Mouse (Mus musculus): Measurements from ENCODE around the gene Ryr1. TPM values are rescaled to one million over a fixed set of nuclear protein-coding genes. Genes with fewer than 3 reads are reported as not detected.
"Not testable (repeated sequence)": the region's sequence is repeated elsewhere in the genome, so short reads cannot be mapped to it uniquely, and the experiment has no call there.

The Ryr1 gene
- polyA plus RNA-seq, 3 experiments from 2014 or later: 0.05 to 0.16 TPM; not detected in 1

DNA sequence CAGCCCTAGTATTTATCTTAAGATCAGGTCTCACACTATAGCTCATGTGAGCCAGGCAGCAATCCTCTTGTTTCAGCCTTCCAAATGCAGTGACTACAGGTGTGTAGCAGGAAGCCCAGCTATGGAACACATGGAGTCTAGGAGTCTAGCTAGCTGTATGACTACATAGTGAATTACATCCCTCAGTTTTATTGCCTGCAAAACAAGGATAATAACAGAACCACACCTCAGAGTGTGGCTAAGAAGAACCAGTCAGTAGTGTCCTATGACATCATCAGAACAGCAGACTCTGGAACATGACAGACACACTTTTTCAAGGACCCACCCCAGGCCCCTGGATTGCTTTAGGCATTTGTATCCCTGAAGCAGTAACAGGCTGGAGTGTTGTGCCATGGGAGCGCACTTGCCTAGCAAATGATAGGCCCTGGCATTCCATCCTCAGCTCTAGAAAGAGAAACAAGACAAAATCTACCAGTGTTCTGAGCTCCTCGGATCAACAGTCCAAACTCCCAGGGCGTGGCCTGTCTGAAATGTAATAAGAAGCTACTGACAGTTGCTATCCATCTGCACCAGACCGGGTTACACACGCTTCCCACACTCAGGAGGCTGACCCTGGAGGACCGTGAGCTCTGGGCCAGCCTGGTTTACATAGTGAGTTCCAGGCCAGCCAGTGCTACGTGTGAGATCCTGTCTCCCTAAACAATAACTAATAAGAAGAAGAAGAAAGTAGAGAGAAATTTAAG is 21.8 kb upstream of the Ryr1 start:
- no peak for ATAC-seq

DNA sequence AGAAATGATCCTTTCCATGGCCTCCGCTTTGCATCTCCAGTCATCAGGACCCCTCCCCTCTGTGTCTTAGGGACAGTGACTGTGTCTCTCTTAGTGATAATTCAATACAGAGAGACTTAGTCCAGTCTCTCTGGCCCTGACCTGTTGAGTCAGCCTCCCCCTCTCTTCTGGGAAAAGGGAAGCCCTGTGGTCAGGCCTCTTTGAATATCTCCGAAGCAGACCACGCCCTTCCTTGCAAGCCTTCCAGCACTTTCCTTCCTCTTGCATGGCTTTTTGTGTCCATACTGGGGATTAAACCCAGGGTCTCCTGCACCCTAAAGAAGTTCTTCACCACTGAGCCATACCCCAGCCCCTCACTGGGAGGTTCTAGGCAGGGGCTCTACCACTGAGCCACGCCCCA is 19.0 kb upstream of the Ryr1 start:
- ATAC-seq: no peak

- peak; percentile 92 for ATAC-seq
Observed at GRCm38 (mm10) chr7:29141416-29141815, 16.4 kb upstream of the Ryr1 start.

- ATAC-seq: not testable (repeated sequence)
Observed at GRCm38 (mm10) chr7:29139237-29139636, 14.3 kb upstream of the Ryr1 start.

- ATAC-seq: no peak
Observed at GRCm38 (mm10) chr7:29137429-29137828, 12.4 kb upstream of the Ryr1 start.

DNA sequence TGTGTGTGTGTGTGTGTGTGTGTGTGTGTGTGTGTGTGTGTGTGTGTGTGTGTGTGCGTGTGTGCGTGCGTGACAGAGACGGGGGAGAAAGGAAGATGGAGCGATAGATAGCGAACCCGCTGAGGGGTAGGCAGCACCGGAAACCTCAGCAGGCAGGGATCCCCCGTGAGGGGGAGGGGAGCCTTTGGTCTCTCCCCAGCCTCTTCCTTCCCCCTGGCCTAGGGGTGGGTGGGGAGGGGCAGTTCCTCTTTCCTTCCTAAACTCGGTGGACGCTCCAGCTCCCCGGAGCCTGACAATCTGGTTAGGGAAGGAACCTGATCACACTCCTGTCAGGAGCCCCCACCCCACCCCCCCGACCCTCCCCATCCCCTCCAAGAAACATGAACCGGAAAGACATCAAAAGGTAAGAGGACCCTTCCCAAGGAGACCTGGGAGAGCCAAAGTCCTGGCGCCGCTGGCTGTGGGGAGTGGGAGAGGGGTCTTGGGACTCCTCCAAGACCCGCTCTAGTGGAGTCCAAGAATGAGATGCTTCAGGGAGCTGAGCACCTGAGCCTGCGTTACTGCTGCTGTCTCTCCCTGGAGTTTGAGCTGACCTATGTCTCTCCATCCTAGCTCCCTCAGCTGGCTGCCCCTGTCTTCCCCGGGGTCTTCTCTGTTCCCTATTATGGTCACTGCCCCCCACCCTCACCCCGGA is 9.9 kb upstream of the Ryr1 start, which contains the start of gene Rasgrp4:
Rasgrp4 (plus strand) TSS at position 159 of the 694 bp plus-strand sequence.
- ATAC-seq: peak; percentile 100

- no peak for ATAC-seq
Observed at GRCm38 (mm10) chr7:29134230-29134629, 9.3 kb upstream of the Ryr1 start.

DNA sequence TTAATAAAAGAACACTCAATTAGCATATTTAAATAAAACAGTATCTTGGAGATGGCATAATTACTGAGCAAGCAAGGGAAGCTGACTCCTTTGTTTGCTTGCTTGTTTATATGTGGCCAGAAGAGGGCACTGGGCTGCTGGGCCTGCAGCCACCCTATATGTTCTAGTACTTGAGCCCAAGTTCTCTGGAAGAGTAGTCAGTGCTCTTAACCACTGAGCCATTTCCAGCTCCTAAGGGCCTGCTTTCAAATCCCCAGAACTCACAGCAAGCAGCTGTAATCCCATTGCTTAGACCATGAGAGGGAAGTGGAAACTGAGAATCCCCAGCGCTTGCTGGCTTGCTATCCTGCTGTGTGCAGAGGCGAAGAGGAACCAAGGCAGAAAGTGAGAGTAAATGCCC is 3.7 kb upstream of the Ryr1 start:
- no peak for ATAC-seq

DNA sequence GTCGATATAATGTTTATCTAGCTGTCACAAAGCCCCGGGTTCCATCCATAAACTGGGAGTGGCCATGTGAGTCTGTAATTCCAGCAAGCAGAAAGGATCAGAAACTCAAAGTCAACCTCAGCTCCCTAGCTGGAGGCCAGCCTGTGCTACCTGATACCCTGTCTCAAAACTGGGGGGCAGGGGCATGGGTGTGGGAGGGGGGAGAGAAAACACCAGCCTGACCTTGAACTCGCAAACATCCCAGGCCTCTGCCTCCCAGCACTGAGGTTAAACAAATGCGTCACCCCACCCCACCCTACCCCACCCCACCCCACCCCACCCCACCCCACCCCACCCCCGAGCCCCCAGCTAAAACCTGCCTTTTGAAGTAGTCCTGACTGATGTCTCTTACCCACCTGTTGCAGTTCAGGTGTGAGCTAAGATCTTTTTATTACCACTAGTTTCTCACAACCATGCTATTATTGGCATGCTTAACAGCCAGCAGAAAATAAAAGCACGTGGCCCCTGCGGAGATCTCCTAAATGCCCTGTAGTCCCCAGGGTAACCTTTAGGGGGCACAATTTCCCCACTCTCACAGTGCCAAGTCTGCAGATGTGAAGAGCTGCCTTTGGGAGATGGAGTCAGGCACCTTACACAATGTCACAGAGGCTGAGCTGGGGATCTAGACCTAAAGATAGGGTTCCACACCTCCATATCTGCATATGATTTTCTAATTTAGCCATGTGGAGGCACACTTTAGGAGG is 1.4 kb upstream of the Ryr1 start:
- ATAC-seq: peak; percentile 67

DNA sequence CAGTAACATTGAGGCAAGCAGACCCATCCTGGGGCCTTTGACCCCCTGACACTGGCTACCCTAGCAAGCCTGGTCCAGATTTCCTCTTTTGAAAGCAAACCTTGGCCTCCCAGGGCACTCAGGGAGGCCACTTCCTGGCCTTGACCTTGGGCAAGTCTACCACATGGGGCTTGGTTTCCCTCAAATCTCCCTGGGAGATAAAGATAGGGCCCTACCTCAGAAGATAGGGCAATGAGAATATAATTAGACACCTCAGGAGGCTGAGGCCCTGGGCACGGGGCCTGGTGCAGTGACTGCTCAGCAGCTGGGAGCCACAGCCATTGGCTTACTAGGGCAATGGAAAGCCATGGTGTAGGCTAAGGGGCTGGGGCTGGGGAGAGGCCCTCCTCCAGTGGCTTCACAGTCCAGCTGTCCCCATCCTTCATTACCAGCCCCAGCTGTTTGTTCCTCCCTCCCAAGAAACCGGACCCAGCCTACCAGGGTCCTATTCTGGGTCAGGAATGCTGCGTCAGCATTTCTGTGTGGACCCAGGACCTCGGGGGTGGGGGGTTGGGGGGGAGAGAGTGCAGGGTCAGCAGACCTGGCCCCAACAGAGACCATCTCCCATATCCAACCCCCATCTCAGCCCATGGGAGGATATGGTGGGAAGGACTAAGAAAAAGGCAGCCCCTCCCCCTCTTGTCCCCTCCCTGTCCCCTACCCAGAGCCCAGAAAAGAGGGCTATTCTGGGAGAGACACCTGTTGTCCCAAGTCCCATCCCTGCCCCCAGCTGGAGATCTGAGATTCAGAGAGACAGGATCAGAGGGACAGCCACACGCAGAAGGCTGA is 1.2 kb downstream of the Ryr1 start:
- ATAC-seq: no peak

- no peak for ATAC-seq
Observed at GRCm38 (mm10) chr7:29122821-29123220, 2.2 kb downstream of the Ryr1 start.

DNA sequence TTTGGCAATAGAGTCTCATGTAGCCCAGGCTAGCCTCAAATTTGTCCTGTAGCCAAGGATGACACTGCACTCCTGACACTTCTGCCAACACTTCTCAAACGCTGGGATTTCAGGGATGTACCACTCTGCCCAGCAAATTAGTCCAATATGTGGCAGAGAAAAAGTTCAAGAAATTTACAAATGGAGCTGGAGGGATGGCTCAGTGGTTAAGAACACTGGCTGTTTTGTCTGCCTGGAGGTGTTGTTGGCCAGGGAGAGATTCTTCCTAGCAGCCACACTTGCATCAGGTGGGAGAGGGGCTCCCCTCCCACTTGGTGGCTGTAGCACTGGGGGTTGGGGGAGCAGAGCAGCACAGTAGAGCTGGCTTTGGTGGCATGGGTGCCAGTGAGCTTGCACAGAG is 5.5 kb downstream of the Ryr1 start:
- ATAC-seq: no peak

- no peak for ATAC-seq
Observed at GRCm38 (mm10) chr7:29118142-29118851, 6.7 kb downstream of the Ryr1 start.

GRCm38 (mm10) chr7:29108992-29109955 is 15.7 kb downstream of the Ryr1 start:
- no peak for ATAC-seq

DNA sequence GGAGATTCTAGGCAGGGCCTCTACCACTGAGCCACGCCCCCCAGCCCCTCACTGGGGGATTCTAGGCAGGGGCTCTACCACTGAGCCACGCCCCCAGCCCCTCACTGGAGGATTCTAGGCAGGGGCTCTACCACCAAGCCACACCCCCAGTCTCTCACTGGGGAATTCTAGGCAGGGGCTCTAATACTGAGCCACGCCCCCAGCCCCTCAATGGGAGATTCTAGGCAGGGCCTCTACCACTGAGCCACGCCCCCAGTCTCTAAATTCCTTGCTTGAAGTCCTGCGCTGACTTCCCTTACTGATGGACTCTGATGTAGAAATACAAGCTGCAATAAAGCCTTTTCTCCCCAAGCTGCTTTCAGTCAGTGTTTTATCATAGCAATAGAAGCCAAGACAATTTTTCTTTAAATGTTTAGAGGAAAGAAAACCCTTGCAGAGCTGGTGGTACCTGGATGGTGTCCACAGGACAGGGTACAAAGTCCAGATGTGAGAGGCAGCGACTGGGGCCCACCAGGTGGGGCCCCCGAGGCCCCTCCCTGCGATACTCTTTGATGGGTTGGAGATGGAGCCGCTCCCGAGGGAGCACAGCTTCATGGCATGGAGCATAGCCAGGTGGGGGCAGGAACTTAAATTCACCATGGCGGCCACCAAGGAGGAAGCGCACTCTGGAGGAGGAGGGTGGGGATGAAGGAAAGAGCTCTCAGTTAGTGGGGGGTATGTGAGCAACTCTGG is 23.5 kb downstream of the Ryr1 start:
- no peak for ATAC-seq

- ATAC-seq: no peak
Observed at GRCm38 (mm10) chr7:29097131-29097530, 27.8 kb downstream of the Ryr1 start.

- no peak for ATAC-seq
Observed at GRCm38 (mm10) chr7:29088817-29089216, 36.2 kb downstream of the Ryr1 start.

DNA sequence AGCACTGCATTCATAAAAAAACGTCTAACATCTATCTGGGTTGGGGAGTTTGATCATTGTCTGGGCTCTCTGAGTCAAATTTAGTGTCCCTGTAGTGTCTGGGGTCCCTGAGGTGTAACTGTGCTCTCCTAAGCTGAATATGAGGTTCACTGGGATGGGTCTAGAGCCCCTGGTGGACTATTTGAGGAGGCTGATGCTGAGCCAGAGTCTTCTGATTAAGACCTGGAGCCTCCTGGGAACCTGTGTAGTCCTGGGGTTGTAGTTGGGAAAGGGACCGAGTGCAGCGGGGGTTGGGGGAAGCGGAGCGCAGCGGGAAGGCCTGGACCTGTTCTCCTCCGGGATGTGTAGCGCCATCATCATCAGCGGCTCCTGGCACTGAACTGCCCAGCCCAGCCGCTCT is 38.1 kb downstream of the Ryr1 start:
- ATAC-seq: no peak

DNA sequence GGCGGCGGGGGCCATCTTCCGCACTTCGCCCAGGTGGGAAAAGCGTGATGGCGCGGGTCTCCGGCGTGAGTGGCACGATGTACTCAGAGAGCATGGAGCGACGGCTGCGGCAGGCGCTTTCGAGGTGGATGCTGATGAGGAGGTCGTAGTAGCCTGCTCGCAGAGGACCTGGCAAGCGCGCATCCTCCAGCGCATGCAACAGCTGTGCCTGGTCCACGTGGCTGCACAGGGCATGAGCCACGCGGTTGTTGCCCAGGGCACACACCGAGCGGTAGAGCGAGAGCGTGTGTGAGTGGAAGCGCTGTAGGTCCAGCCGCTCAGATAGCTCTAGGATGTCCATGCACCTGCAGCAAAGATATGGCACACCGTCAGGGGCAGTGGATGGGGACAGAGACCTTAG is 39.0 kb downstream of the Ryr1 start:
- no peak for ATAC-seq

DNA sequence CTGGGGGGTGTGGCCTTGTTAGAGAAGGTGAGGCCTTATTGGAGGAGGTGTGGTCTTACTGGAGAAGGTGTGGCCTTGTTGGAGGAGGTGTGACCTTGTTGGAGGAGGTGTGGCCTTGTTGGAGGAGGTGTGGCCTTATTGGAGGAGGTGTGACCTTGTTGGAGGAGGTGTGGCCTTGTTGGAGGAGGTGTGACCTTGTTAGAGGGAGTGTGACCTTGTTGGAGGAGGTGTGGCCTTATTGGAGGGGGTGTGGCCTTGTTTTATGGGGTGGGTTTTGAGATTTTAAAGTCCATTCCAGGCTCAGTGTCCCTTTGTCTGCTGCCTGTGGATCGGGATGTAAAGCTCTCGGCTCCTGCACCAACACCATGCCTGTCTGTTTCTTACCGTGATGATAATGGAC is 40.6 kb downstream of the Ryr1 start:
- ATAC-seq: no peak

Data from inflammation-experienced regulatory T-cells, adult 6 months (primary cell).